Mouse (Mus musculus) mouse trophoblast stem cell (cell line): ENCODE data around the gene Mllt6.
"Not testable (repeated sequence)": the region's sequence is repeated elsewhere in the genome, so short reads cannot be mapped to it uniquely, and the experiment has no call there.

Experiments used
- in situ Hi-C, 2 experiments: fragments of 300-500 bp; cut with MseI, MboI; formaldehyde crosslinking; loops; 2 replicates in 1 of 2; 3 replicates in 1 of 2; pipeline ENCODE4 v1.15.1; 2025

Gene Mllt6

DNA sequence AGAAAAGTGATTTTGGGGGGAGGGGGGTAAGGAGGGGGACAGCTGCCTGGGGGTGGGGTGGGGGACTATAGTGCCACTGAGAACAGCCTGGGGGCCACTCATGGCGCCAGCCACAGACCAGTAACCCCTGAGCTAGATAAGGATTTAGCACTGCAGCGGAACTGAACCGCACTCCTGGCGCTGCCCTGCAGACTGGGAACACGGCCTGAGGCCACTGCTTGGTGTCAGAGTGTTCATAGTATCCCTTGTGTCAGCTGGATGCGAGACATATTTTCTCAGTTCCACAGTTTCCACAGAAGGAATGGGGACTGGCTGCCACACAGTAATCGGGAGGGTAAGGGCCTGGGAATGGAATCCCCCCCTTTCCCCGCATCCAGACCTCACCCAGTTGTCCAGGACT is 52.8 kb downstream of the Mllt6 start:
- in situ Hi-C loops = no loop called here

- in situ Hi-C loops = no loop called here
Measured at GRCm38 (mm10) chr11:97717369-97718280, 54.4 kb downstream of the Mllt6 start.

- in situ Hi-C loops = no loop called here
Measured at GRCm38 (mm10) chr11:97718281-97718860, 55.2 kb downstream of the Mllt6 start.

GRCm38 (mm10) chr11:97719041-97719440 is 55.8 kb downstream of the Mllt6 start:
- in situ Hi-C loops = no loop called here

DNA sequence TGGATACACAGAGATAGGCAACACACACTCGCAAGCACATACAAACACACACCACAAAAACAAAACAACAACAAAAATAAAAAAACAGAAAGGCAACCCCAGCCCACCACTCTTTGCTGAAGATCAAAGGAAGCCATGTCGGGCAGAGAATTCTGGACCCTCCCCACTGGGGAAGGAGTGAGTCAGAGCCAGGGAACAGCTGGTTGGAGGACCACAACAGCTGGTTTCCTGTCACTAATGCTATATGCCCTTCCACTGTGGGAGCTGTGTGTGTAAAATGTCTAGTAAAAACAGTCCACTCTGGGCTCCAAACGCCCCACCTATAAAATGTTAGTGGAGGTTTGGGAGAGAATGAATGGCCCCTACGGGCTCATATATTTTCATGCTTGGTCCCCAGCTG is 58.1 kb downstream of the Mllt6 start:
- in situ Hi-C loops = no loop called here

GRCm38 (mm10) chr11:97723709-97724108 is 60.5 kb downstream of the Mllt6 start:
- in situ Hi-C loops = no loop called here

GRCm38 (mm10) chr11:97728311-97728710 is 65.1 kb downstream of the Mllt6 start:
- in situ Hi-C loops = no loop called here

- in situ Hi-C loops = no loop called here
Measured at GRCm38 (mm10) chr11:97728730-97729129, 65.5 kb downstream of the Mllt6 start.

DNA sequence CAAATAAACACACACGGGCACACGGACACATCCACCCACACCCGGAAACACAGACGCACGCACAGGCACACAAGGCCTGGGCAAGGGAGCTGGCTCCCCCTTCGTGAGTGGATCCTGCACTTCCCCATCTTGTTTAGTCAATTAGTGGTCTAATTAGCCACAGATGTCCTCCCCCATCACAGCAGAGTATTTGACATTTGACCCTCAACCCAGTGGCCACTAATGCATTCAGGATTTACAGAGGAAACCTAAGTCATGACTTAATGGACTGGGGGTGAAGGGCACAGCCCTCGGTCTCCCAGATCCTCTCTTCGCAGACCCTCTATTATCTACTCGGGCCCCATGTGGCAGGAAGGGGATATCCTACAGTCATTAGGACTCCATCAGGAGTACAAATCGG is 70.5 kb downstream of the Mllt6 start:
- in situ Hi-C loops = no loop called here

GRCm38 (mm10) chr11:97734810-97735209 is 71.6 kb downstream of the Mllt6 start:
- in situ Hi-C loops = not testable (repeated sequence)
